Mouse (Mus musculus): ENCODE measurements around the gene Arhgap31. TPM values are rescaled to one million over a fixed set of nuclear protein-coding genes. Genes with fewer than 3 reads are reported as not detected.

Arhgap31 gene
- total and polyA plus RNA-seq, 3 experiments = 0.01 to 0.04 TPM; not detected in 1

- H3K79me2 ChIP-seq (ENCODE audit: control insufficient read depth, insufficient read depth, low read length, poor library complexity) = no peaks in the 10 kb centered on the region
- H3K4me3 ChIP-seq (ENCODE audit: control insufficient read depth in 1 of 2, insufficient read depth in 1 of 2, low read depth in 2 of 2, low read length in 2 of 2) = no peak overlapping the region
- no peak overlapping the region for H3K27ac ChIP-seq (ENCODE audit: control insufficient read depth, low read depth, low read length)
- H3K27me3 ChIP-seq (ENCODE audit: control insufficient read depth in 1 of 2, insufficient read depth in 2 of 2, low read length in 2 of 2) = no peaks in the 10 kb centered on the region
- H3K9me3 ChIP-seq (replicated peaks; ENCODE audit: insufficient read depth, low read length) = no peaks in the 10 kb centered on the region
- no peak for DNase-seq (ENCODE audit: low read depth, low spot score)
- H3K4me1 ChIP-seq (ENCODE audit: control insufficient read depth in 1 of 2, insufficient read depth in 2 of 2, low read length in 2 of 2) = no peaks in the 10 kb centered on the region
- no peak overlapping the region for H3K9ac ChIP-seq (ENCODE audit: control insufficient read depth, low read depth, low read length, poor library complexity, severe bottlenecking)
- H3K36me3 ChIP-seq (ENCODE audit: control insufficient read depth in 1 of 2, insufficient read depth in 2 of 2, low read length in 2 of 2) = no peaks in the 10 kb centered on the region
- no peak for TF ChIP-seq TAL1 (IDR thresholded peaks at IDR 0.05; ENCODE audit: low read length)
Observed at GRCm38 (mm10) chr16:38713404-38714258, 557 bp upstream of the Arhgap31 start.

- no peaks in the 10 kb centered on the region for H3K9me3 ChIP-seq (replicated peaks; ENCODE audit: insufficient read depth, low read length)
- no peak for DNase-seq (ENCODE audit: low read depth, low spot score)
- no peak overlapping the region for H3K9ac ChIP-seq (ENCODE audit: control insufficient read depth, low read depth, low read length, poor library complexity, severe bottlenecking)
- H3K27ac ChIP-seq (ENCODE audit: control insufficient read depth, low read depth, low read length) = no peak overlapping the region
- no peaks in the 10 kb centered on the region for H3K27me3 ChIP-seq (ENCODE audit: control insufficient read depth in 1 of 2, insufficient read depth in 2 of 2, low read length in 2 of 2)
- no peaks in the 10 kb centered on the region for H3K36me3 ChIP-seq (ENCODE audit: control insufficient read depth in 1 of 2, insufficient read depth in 2 of 2, low read length in 2 of 2)
- no peaks in the 10 kb centered on the region for H3K4me1 ChIP-seq (ENCODE audit: control insufficient read depth in 1 of 2, insufficient read depth in 2 of 2, low read length in 2 of 2)
- no peak overlapping the region for H3K4me3 ChIP-seq (ENCODE audit: control insufficient read depth in 1 of 2, insufficient read depth in 1 of 2, low read depth in 2 of 2, low read length in 2 of 2)
- TF ChIP-seq POLR2A (IDR thresholded peaks at IDR 0.05; ENCODE audit: control insufficient read depth in 1 of 2, insufficient read depth in 1 of 2, low read depth in 1 of 2, low read length in 2 of 2, poor library complexity in 1 of 2) (no peak), CHD1 (IDR thresholded peaks at IDR 0.05; ENCODE audit: low read depth, low read length) (no peak), SIN3A (IDR thresholded peaks at IDR 0.05; ENCODE audit: low read length) (no peak), MAX (IDR thresholded peaks at IDR 0.05; ENCODE audit: low read length) (no peak), MAFK (IDR thresholded peaks at IDR 0.05; ENCODE audit: borderline replicate concordance, low read depth, low read length) (no peak), RCOR1 (IDR thresholded peaks at IDR 0.05; ENCODE audit: low read depth, low read length) (no peak), TAL1 (IDR thresholded peaks at IDR 0.05; ENCODE audit: low read length) (no peak), MYC (IDR thresholded peaks at IDR 0.05; ENCODE audit: low read depth, low read length) (no peak), USF1 (IDR thresholded peaks at IDR 0.05; ENCODE audit: low read depth, low read length) (no peak)
- H3K79me2 ChIP-seq (ENCODE audit: control insufficient read depth, insufficient read depth, low read length, poor library complexity) = no peaks in the 10 kb centered on the region
Observed at GRCm38 (mm10) chr16:38712105-38712504, 969 bp downstream of the Arhgap31 start.

GRCm38 (mm10) chr16:38711245-38711644, 1.8 kb downstream of the Arhgap31 start:
- Histone ChIP-seq H3K27me3 (ENCODE audit: control insufficient read depth in 1 of 2, insufficient read depth in 2 of 2, low read length in 2 of 2) (0 out of 4 replicates have a peak, but pooled peaks cover 0 to 2% of the 10 kb centered on the region in 2 experiments), H3K4me1 (ENCODE audit: control insufficient read depth in 1 of 2, insufficient read depth in 2 of 2, low read length in 2 of 2) (no peaks in the 10 kb centered on the region), H3K36me3 (ENCODE audit: control insufficient read depth in 1 of 2, insufficient read depth in 2 of 2, low read length in 2 of 2) (no peaks in the 10 kb centered on the region), H3K9me3 (replicated peaks; ENCODE audit: insufficient read depth, low read length) (no peaks in the 10 kb centered on the region), H3K27ac (ENCODE audit: control insufficient read depth, low read depth, low read length) (no peak overlapping the region), H3K9ac (ENCODE audit: control insufficient read depth, low read depth, low read length, poor library complexity, severe bottlenecking) (no peak overlapping the region), H3K4me3 (ENCODE audit: control insufficient read depth in 1 of 2, insufficient read depth in 1 of 2, low read depth in 2 of 2, low read length in 2 of 2) (no peak overlapping the region), H3K79me2 (ENCODE audit: control insufficient read depth, insufficient read depth, low read length, poor library complexity) (no peaks in the 10 kb centered on the region)
- TF ChIP-seq USF2 (IDR thresholded peaks at IDR 0.05; ENCODE audit: borderline replicate concordance in 1 of 2, insufficient read depth in 1 of 2, low read depth in 1 of 2, low read length in 2 of 2) (no peak), RAD21 (IDR thresholded peaks at IDR 0.05; ENCODE audit: low read depth, low read length) (no peak), GATA1 (IDR thresholded peaks at IDR 0.05; ENCODE audit: low read depth, low read length) (no peak), MAFK (IDR thresholded peaks at IDR 0.05; ENCODE audit: borderline replicate concordance, low read depth, low read length) (no peak), POLR2A (IDR thresholded peaks at IDR 0.05; ENCODE audit: control insufficient read depth in 1 of 2, insufficient read depth in 1 of 2, low read depth in 1 of 2, low read length in 2 of 2, poor library complexity in 1 of 2) (no peak), ZKSCAN1 (IDR thresholded peaks at IDR 0.05; ENCODE audit: low read depth, low read length) (no peak), TAL1 (IDR thresholded peaks at IDR 0.05; ENCODE audit: low read length) (no peak), USF1 (IDR thresholded peaks at IDR 0.05; ENCODE audit: low read depth, low read length) (no peak), MAZ (IDR thresholded peaks at IDR 0.05; ENCODE audit: low read depth, low read length) (no peak), TBP (IDR thresholded peaks at IDR 0.05; ENCODE audit: low read depth, low read length) (no peak), ETS1 (IDR thresholded peaks at IDR 0.05; ENCODE audit: low read depth, low read length) (no peak), GABPA (IDR thresholded peaks at IDR 0.05; ENCODE audit: low read depth, low read length) (no peak), SIN3A (IDR thresholded peaks at IDR 0.05; ENCODE audit: low read length) (no peak), ZC3H11A (IDR thresholded peaks at IDR 0.05; ENCODE audit: low read depth, low read length) (no peak), JUND (IDR thresholded peaks at IDR 0.05; ENCODE audit: low read depth, low read length) (no peak), NRF1 (IDR thresholded peaks at IDR 0.05; ENCODE audit: insufficient read depth, low read depth, low read length, poor library complexity, severe bottlenecking) (no peak)
- no peak for DNase-seq (ENCODE audit: low read depth, low spot score)
